Mouse (Mus musculus) natural killer cell, adult 2 months (primary cell): ENCODE measurements around the gene Gm49366.
"Not testable (repeated sequence)": the region's sequence is repeated elsewhere in the genome, so short reads cannot be mapped to it uniquely, and the experiment has no call there.

Experiments used
- DNase-seq, 2 experiments: peaks; one replicate each; pipeline ENCODE4 v3.0.0; 2022; ENCODE audit warnings: low spot score in 2 of 2

The Gm49366 gene

GRCm38 (mm10) chr12:84083842-84084241 is 45.1 kb downstream of the Gm49366 start:
- no peak for DNase-seq

GRCm38 (mm10) chr12:84084581-84084980 is 45.8 kb downstream of the Gm49366 start:
- no peak for DNase-seq

- DNase-seq, result not testable (repeated sequence)
Observed at GRCm38 (mm10) chr12:84094666-84095065, 55.9 kb downstream of the Gm49366 start.

- DNase-seq, result no peak
Observed at GRCm38 (mm10) chr12:84099605-84100004, 60.9 kb downstream of the Gm49366 start.

- DNase-seq, result no peak
Observed at GRCm38 (mm10) chr12:84100071-84100470, 61.3 kb downstream of the Gm49366 start.

- peak; percentile 6 to 41 for DNase-seq
Observed at GRCm38 (mm10) chr12:84100604-84101492, 62.1 kb downstream of the Gm49366 start, which contains the start of gene Acot6. Gene Acot6, plus strand, starts transcription at chr12:84100654.

GRCm38 (mm10) chr12:84101493-84101845 is 62.7 kb downstream of the Gm49366 start:
- no peak for DNase-seq

GRCm38 (mm10) chr12:84107012-84107411 is 68.3 kb downstream of the Gm49366 start:
- DNase-seq, result no peak

GRCm38 (mm10) chr12:84107692-84108091 is 69.0 kb downstream of the Gm49366 start:
- DNase-seq, result peak in 1 of 2 experiments; percentile 8
